Mouse (Mus musculus): ENCODE data around the gene Pnkd. TPM values are rescaled to one million over a fixed set of nuclear protein-coding genes. Genes with fewer than 3 reads are reported as not detected.
A peak's percentile ranks its signal among the peaks of the same experiment; 100 is the strongest.

Gene Pnkd
- polyA plus RNA-seq, 1 experiment: 40.9 TPM

GRCm38 (mm10) chr1:74357531-74357930, 72.8 kb downstream of the Pnkd start:
- Histone ChIP-seq H3K4me3 (ENCODE audit: low read depth, low read length) (no peak overlapping the region), H3K36me3 (ENCODE audit: control insufficient read depth, insufficient read depth, low read length, poor library complexity, severe bottlenecking) (no peaks in the 10 kb centered on the region), H3K27ac (ENCODE audit: insufficient read depth, low read length) (no peak overlapping the region), H3K4me1 (ENCODE audit: control insufficient read depth, insufficient read depth, low read length) (no peaks in the 10 kb centered on the region), H3K9ac (ENCODE audit: low read depth, poor library complexity, severe bottlenecking) (no peak overlapping the region), H3K27me3 (ENCODE audit: control insufficient read depth, insufficient read depth, low read length, poor library complexity, severe bottlenecking) (no peaks in the 10 kb centered on the region), H3K9me3 (replicated peaks; ENCODE audit: control insufficient read depth, insufficient read depth, low read length, poor library complexity, severe bottlenecking) (no peaks in the 10 kb centered on the region)
- no peak for TF ChIP-seq POLR2A (IDR thresholded peaks at IDR 0.05; ENCODE audit: insufficient read depth, low read length)

GRCm38 (mm10) chr1:74359952-74360517, 75.3 kb downstream of the Pnkd start:
- H3K36me3 ChIP-seq (ENCODE audit: control insufficient read depth, insufficient read depth, low read length, poor library complexity, severe bottlenecking): no peaks in the 10 kb centered on the region
- H3K27me3 ChIP-seq (ENCODE audit: control insufficient read depth, insufficient read depth, low read length, poor library complexity, severe bottlenecking): no peaks in the 10 kb centered on the region
- no peaks in the 10 kb centered on the region for H3K9me3 ChIP-seq (replicated peaks; ENCODE audit: control insufficient read depth, insufficient read depth, low read length, poor library complexity, severe bottlenecking)
- H3K9ac ChIP-seq (ENCODE audit: low read depth, poor library complexity, severe bottlenecking): no peak overlapping the region
- TF ChIP-seq CTCF (IDR thresholded peaks at IDR 0.05; ENCODE audit: low read depth, low read length) (no peak), EP300 (IDR thresholded peaks at IDR 0.05; ENCODE audit: insufficient read depth, low read depth, low read length) (no peak), POLR2A (IDR thresholded peaks at IDR 0.05; ENCODE audit: insufficient read depth, low read length) (no peak)
- no peak overlapping the region for H3K27ac ChIP-seq (ENCODE audit: insufficient read depth, low read length)
- no peak overlapping the region for H3K4me3 ChIP-seq (ENCODE audit: low read depth, low read length)
- no peaks in the 10 kb centered on the region for H3K4me1 ChIP-seq (ENCODE audit: control insufficient read depth, insufficient read depth, low read length)

GRCm38 (mm10) chr1:74361812-74362211, 77.1 kb downstream of the Pnkd start, which contains the start of gene Catip:
Gene Catip (plus strand): TSS chr1:74362108.
- Histone ChIP-seq H3K9ac (ENCODE audit: low read depth, poor library complexity, severe bottlenecking) (no peak within 1 kb of the TSS), H3K4me3 (ENCODE audit: low read depth, low read length) (no peak within 1 kb of the TSS), H3K36me3 (ENCODE audit: control insufficient read depth, insufficient read depth, low read length, poor library complexity, severe bottlenecking) (no peaks in the 10 kb centered on the region), H3K9me3 (replicated peaks; ENCODE audit: control insufficient read depth, insufficient read depth, low read length, poor library complexity, severe bottlenecking) (no peaks in the 10 kb centered on the region), H3K27me3 (ENCODE audit: control insufficient read depth, insufficient read depth, low read length, poor library complexity, severe bottlenecking) (no peaks in the 10 kb centered on the region), H3K4me1 (ENCODE audit: control insufficient read depth, insufficient read depth, low read length) (no peaks in the 10 kb centered on the region), H3K27ac (ENCODE audit: insufficient read depth, low read length) (no peak within 1 kb of the TSS)
- no peak for TF ChIP-seq EP300 (IDR thresholded peaks at IDR 0.05; ENCODE audit: insufficient read depth, low read depth, low read length)
- TF ChIP-seq CTCF (IDR thresholded peaks at IDR 0.05; ENCODE audit: low read depth, low read length): peak; percentile 26
- TF ChIP-seq POLR2A (IDR thresholded peaks at IDR 0.05; ENCODE audit: insufficient read depth, low read length): no peak

- Histone ChIP-seq H3K27ac (ENCODE audit: insufficient read depth, low read length) (no peak overlapping the region), H3K36me3 (ENCODE audit: control insufficient read depth, insufficient read depth, low read length, poor library complexity, severe bottlenecking) (no peaks in the 10 kb centered on the region), H3K27me3 (ENCODE audit: control insufficient read depth, insufficient read depth, low read length, poor library complexity, severe bottlenecking) (no peaks in the 10 kb centered on the region), H3K4me1 (ENCODE audit: control insufficient read depth, insufficient read depth, low read length) (no peaks in the 10 kb centered on the region), H3K9ac (ENCODE audit: low read depth, poor library complexity, severe bottlenecking) (no peak overlapping the region), H3K4me3 (ENCODE audit: low read depth, low read length) (no peak overlapping the region), H3K9me3 (replicated peaks; ENCODE audit: control insufficient read depth, insufficient read depth, low read length, poor library complexity, severe bottlenecking) (no peaks in the 10 kb centered on the region)
- TF ChIP-seq EP300 (IDR thresholded peaks at IDR 0.05; ENCODE audit: insufficient read depth, low read depth, low read length) (no peak), POLR2A (IDR thresholded peaks at IDR 0.05; ENCODE audit: insufficient read depth, low read length) (no peak), CTCF (IDR thresholded peaks at IDR 0.05; ENCODE audit: low read depth, low read length) (no peak)
These were observed 77.8 kb downstream of the Pnkd start for GRCm38 (mm10) chr1:74362325-74363229.

- no peak overlapping the region for H3K27ac ChIP-seq (ENCODE audit: insufficient read depth, low read length)
These were observed 78.7 kb downstream of the Pnkd start for GRCm38 (mm10) chr1:74363437-74363836.

GRCm38 (mm10) chr1:74364270-74364669, 79.5 kb downstream of the Pnkd start:
- H3K4me3 ChIP-seq (ENCODE audit: low read depth, low read length): no peak overlapping the region
- H3K36me3 ChIP-seq (ENCODE audit: control insufficient read depth, insufficient read depth, low read length, poor library complexity, severe bottlenecking): no peaks in the 10 kb centered on the region
- H3K27ac ChIP-seq (ENCODE audit: insufficient read depth, low read length): no peak overlapping the region
- H3K9ac ChIP-seq (ENCODE audit: low read depth, poor library complexity, severe bottlenecking): no peak overlapping the region
- H3K9me3 ChIP-seq (replicated peaks; ENCODE audit: control insufficient read depth, insufficient read depth, low read length, poor library complexity, severe bottlenecking): no peaks in the 10 kb centered on the region
- no peaks in the 10 kb centered on the region for H3K4me1 ChIP-seq (ENCODE audit: control insufficient read depth, insufficient read depth, low read length)
- no peak for TF ChIP-seq EP300 (IDR thresholded peaks at IDR 0.05; ENCODE audit: insufficient read depth, low read depth, low read length)
- TF ChIP-seq CTCF (IDR thresholded peaks at IDR 0.05; ENCODE audit: low read depth, low read length): no peak
- no peaks in the 10 kb centered on the region for H3K27me3 ChIP-seq (ENCODE audit: control insufficient read depth, insufficient read depth, low read length, poor library complexity, severe bottlenecking)

More at GRCm38 (mm10) chr1:74363437-74363836, 78.7 kb downstream of the Pnkd start:
- Histone ChIP-seq H3K9me3 (replicated peaks; ENCODE audit: control insufficient read depth, insufficient read depth, low read length, poor library complexity, severe bottlenecking) (no peaks in the 10 kb centered on the region), H3K36me3 (ENCODE audit: control insufficient read depth, insufficient read depth, low read length, poor library complexity, severe bottlenecking) (no peaks in the 10 kb centered on the region), H3K9ac (ENCODE audit: low read depth, poor library complexity, severe bottlenecking) (no peak overlapping the region), H3K4me3 (ENCODE audit: low read depth, low read length) (no peak overlapping the region), H3K27me3 (ENCODE audit: control insufficient read depth, insufficient read depth, low read length, poor library complexity, severe bottlenecking) (no peaks in the 10 kb centered on the region), H3K4me1 (ENCODE audit: control insufficient read depth, insufficient read depth, low read length) (no peaks in the 10 kb centered on the region)
- no peak for TF ChIP-seq EP300 (IDR thresholded peaks at IDR 0.05; ENCODE audit: insufficient read depth, low read depth, low read length)
- TF ChIP-seq POLR2A (IDR thresholded peaks at IDR 0.05; ENCODE audit: insufficient read depth, low read length): no peak
- TF ChIP-seq CTCF (IDR thresholded peaks at IDR 0.05; ENCODE audit: low read depth, low read length): no peak

Data from ES-Bruce4 (cell line).